Mouse (Mus musculus) cerebellum, adult 8-10 months (tissue): Measurements from ENCODE around the gene BC005624.

ENCODE experiments used
- DNase-seq: peaks from one replicate; pipeline ENCODE4 v3.0.0; 2022

The BC005624 gene

DNA sequence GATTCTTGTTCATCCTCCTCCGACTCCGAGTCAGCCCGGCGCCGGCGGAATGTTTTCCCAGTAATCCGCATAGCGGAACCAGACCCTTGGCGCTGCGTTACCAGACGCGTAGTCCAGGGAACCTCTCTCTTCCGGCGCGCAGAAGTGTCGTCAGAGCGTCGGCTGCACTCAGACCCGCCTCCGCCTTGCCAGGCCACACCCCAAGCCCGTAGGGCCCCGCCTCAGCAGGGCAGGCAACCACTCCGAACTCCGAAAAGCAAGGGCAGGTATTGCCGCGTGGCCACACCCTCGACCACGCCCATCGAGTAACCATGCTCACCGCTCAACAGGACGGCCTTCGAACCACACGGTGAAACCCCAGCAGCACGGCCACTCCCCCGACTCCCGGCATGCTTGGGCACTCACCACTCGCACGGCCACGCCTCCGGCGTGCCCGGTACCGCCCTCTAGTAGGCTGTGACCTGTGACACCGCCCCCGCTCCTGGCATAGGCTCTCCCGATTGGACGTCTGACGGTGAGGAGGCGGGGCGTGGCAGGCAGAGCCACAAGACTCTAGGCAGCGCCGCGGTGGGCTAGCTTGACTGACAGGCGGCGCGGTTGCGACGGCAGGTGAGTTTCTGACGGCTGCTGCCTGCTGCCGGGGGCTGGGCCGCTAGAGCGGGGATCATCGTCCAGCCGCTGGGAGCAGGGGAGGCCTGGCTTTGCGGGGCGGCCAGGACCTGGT, at the start of gene BC005624, which contains the start of gene Usp20:
TSS of gene BC005624 (minus strand) at position 412 of the 724 bp plus-strand sequence.
TSS of gene Usp20 (plus strand) at position 490 of the 724 bp plus-strand sequence.
- peak; percentile 99 for DNase-seq

DNA sequence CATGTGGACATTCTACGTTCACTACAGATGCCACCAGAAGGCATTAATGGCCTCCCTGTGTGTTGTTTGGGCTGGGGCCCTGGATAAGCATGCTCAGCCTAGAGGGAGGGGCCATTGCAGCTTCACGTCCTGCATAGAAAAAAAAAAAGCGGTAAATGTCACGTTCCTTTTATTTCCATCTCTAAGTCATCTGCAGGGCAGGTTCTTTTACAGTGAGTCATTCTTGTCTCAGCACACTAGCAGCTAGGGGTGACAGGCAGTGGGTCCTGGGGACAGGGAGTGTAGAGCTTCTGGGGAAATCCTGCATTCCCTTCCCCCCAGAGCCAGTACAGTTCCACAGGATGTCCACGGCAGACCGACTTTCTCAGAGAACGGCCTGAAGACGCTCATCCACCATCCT, 44.6 kb upstream of the BC005624 start:
- DNase-seq = no peak

DNA sequence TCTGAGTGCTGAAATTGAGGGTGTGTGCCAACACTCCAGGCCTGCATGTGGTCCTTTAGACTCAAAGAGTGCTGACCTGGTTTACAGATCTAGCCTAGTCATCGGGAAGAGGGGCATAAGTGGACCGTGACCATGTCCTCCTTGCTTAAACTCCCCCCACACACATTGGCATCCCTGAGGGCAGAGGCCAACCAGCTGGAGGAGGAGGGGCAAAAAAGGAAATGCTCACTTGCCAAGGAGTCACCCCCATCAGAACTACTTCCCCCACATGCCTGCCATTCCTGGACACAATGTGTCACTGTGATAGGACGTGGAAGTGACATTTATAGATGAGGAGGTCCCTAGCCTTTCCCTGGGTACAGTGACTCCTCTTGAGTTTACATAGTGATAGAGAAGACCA, 43.5 kb upstream of the BC005624 start:
- no peak for DNase-seq

DNA sequence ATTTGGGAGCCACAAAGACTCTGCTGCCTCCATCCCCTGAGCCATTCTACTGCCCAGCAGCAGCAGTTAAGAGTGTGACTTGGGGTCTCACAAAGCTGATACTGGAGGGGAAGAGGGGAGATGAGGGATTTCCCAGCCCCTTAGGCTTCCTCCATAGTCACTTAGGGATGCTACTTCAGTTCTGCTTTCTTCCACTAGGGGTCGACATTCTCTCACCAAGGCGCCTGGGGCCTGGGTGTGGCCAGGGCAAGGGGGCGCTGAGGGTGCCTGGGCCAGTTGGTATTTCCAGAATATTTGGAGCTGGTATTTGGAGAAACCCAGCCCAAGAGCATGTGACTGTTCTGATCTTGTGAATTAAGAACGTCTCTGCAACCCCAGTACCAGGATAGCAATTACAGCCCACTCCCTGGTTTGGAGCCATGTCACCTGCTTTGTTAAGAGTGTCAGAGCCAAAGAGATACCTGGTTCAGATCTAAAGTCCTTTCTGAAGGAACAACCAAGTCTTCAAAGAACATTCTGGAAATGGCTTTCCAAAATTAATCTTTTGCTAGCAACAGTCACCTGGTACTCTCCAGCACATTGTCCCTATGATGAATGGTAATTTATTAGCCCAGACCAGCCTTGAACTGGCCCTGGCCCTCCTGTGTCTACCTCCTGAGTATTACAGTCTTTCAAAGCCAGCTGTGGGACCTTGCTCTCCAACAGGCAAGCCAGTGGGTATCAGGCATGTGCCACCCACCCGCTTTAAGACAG, 42.8 kb upstream of the BC005624 start:
- peak; percentile 85 for DNase-seq

DNA sequence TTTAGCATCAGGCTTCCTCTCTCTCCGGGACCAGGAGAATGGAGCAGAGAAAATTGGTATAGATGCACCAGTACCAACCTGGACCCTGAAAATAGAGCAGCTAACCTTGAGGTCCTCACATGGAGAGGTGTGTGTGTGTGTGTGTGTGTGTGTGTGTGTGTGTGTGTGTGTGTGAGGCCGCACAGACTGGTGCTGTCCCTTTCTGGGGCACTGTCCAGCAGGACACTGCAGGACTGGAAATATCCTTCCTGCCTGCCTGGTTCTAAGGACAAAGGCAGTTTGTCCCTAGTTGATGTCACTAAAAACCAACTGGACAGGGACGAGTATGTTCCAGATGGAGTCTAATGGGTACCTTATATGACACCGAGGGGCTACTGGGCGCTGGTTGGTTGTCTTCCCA, 41.9 kb upstream of the BC005624 start:
- no peak for DNase-seq

DNA sequence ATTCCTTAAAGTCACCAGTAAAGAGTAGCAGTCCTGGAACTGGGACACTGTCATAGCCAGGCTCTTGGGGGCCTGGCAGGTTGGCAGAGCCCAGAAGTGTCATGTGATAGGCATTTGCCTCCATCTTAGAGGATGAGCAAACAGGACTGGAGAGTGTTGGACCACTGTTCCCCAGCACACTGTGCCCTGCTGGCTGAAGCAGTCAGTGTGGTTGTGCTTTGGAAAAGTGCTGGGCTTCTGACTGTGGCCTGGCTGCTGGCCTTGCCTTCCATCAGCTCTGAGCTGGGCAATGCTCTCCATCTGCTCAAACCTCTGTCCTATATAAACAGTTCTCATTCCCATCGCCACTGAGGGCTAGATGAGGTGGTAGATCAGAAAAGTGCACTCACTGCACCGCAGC, 38.2 kb upstream of the BC005624 start:
- DNase-seq = no peak

DNA sequence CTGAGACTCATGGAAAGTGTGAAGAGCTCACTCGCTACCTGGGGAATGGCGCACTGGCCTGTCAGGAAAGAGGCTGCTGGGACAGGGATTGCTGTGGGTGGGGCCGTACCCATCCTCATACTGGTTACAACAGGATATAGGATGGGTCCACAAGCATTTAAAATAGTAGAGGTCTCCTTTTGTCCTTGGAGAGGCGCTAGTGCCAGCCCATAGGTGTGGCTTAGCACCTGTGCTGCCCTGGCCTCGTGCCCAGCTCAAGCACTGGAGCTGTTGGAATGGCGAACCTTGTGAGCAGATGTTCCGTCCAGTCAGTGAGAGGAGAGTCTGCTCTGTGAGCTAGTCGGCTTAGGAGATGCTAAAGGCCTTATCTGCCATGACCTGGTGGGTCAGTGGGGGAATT, 37.0 kb upstream of the BC005624 start:
- DNase-seq = peak; percentile 64

DNA sequence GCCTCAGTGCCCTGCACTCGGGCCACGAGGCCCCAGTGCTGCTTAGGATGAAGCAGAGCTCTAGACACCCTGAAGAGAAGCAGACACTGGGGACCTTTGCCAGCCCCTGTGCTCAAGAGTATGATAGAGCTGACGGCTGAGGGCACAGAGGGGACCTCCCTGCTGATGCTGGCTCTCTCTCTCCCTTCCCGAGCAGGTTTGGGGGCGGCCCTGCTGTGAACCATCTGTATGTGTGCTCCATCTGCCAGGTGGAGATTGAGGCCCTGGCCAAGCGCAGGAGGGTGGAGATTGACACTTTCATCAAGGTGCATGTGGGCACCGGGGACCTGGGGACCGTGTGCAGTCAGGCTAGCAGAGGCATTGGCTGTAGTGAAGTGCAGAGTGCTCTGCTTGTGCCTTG, 36.5 kb upstream of the BC005624 start:
- peak; percentile 91 for DNase-seq

DNA sequence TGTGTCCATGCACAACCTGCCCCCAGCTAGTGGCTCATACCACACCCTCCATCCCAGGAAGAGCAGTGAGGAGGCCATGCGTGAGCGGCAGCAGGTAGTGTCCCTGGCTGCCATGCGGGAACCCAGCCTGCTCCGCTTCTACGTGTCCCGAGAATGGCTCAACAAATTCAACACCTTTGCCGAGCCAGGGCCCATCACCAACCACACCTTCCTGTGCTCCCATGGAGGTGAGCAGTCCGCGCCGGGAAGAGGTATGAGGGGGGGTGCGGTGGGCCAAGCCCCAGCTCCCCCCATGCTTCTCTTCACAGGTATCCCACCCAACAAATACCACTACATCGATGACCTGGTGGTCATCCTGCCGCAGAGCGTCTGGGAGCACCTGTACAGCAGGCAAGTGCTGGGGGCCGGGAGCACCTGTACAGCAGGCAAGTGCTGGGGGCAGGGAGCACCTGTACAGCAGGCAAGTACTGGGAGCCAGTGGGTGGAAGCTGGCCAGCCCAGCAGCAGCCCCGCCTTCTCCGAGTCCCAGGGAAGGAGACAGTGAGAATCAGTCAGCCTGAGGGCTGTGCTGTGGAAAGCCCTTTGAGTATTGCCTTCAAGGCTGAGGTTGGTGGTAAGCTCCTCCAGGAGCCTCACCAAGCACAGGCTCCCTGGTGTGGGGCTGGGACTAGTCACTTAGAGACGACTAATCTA, 35.8 kb upstream of the BC005624 start:
- DNase-seq = peak; percentile 59

DNA sequence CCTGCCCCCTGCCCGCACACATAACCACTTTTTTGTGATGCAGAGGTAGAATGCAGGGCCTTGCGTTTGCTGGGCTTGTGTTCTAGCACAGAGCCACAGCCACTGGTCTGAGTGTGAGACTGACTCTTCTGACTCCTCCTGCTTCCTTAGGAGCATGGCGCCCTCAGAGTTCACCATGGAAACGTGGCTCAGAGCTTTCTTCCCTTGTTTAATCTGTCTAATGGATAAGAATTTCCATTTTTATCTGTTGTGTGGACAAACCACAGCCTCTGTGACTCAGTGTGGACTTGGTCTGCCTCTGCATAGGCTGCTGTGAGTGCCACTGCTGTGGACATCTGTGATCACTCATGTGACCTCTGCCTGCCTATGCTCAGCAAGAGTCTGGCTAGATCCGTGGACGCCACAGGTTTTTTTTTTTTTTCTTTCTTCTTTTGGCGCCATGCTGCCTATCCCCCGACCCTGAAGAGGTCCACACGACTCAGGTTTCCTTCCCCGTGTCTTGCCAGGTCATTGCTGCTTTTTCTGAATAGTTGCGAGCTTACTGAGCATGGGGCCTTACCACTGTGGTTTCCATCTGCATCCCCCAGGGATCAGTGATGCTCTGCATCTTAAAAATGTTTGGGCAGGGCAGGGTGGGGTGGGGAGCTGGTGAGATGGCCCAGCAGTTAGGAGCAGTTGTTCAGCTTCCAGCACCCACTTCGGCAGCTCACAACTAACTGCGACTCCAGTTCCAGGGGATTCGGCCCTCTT, 31.5 kb upstream of the BC005624 start:
- DNase-seq = no peak

DNA sequence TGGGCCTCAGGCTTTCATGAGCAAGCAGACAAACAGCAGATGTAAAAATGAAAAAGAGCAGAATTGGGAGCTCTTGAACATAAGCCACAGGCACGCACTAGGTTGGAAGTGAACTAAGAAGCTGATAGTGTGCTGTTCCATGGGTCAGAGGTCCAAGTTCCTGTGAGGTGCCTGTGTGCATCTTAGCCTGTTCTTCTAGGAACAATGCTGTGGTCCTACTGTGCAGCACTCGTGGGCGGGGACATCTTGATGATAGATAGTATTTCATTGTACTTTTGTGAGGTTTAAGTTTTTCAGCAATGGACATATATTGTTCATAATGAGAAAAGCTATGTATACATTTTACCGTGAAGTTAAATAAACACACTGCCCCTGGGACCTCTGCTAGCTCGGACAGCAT, 25.2 kb upstream of the BC005624 start:
- no peak for DNase-seq

DNA sequence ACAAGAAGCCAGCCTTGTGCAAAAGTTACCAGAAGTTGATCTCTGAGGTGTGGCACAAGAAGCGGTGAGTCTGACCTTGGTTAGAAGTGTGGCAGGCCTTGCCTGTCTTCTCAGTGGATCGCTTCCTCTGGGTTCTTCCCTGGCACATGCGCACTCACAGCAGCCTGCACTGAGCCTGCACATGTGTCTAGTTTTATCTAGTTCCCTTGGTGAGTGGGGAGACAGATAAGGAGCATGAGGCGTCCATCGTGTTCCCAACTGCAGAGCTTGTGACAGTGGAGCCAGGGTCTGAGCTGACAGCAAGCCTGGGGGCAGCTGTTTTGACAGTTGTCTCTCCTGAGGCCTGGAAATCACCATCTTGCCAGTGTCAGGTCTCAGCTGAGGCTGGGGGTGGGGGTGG, 24.4 kb upstream of the BC005624 start:
- DNase-seq = no peak

DNA sequence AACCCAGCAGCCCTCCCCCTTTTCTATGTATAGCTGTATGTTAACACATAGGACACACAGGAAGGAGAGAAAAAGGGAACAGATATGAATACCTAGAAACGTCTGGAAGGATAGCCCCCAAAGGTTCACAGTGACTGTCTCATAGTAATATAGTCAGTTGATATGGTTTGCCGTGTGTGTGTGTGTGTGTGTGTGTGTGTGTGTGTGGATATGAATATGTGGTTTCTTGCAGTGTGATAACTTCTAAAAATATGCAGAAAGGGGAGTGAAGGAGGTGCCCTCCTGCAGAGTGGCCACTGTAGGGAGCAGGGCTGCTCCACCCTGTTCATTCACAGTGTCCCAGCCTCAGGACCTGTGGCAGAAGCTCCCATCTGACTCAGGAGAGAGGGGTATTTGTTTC, 23.5 kb upstream of the BC005624 start:
- DNase-seq = no peak

DNA sequence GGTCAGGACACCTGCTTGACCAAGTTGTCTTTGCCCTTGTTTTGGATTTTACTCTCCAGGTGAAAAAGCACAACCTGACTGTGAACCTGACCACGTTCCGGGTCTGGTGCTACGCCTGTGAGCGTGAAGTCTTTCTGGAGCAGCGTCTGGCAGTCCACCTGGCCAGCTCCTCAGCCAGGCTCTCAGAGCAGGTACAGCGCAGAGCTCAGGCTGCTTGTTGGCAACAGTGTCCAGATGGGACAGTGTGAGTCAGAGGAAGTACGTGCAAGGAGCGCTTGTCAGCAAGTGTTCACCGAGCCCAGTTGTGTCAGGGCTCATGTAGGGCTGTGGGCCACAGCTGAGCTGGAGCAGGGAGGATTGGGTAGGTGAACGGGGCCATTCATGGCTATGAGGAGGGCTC, 20.9 kb upstream of the BC005624 start:
- DNase-seq = no peak

DNA sequence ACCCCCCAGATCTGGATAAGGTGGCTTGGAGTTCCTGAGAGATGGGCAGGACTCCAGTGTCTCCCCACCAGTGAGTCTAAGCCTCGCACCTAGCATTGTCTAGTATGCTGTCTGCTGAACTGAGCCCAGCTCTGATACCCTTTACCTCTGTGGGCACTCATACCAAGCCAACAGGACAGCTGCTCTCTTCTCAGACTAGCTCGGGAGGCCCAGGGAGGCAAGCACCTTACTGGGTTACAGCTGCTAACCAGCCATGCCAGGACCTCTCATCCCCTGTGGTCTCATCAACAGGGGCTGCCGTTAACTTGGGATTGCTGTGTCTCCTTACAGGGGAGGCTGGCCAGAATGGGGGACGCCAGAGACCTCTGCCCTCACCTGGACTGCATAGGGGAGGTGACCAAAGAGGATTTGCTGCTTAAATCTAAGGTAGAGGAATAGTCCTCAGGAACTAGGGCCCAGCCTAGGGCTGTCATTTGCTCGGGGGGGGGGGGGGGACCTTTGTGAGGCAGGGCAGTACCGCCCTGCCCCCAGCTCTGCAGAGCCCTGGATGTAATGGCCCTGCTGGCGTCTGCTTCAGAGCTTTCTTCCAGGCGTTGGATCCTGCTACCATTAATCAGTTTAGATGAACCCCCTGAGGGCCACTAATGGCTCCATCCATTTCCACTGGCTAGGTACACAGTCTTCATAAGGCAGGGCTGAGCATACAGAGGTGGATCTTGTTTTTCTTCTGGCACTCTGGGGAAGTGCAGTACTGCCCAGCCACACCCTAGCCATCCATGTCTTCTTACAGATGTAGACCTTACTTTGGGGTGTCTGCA, 16.7 kb upstream of the BC005624 start:
- DNase-seq = no peak

DNA sequence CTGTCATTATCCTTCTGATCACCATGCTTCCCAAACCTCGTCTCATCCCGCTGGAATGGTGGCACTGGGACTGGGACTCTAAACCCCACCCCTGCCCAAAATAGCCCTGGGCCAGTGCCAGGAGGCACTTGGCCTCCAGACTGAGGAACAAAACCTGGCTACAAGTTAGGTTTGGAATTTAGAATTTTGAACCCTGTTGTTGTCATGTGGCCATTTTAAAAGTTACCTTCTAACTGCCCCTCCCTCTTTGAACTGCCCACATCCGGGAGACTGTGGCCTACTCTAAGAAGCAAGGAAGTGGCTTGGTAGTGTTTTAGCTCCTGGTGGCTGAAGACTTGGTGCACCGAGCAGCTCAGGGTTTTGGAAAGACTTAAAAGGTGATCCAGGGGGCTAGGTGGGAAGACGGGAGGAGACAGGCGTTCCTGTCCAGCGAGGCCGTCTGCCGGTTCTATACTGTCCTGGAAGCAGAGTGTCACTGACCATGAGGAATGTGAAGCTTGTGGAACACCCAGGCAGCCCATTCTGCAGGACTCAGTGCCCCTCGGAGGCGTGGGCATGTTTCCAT, 13.5 kb upstream of the BC005624 start:
- no peak for DNase-seq

DNA sequence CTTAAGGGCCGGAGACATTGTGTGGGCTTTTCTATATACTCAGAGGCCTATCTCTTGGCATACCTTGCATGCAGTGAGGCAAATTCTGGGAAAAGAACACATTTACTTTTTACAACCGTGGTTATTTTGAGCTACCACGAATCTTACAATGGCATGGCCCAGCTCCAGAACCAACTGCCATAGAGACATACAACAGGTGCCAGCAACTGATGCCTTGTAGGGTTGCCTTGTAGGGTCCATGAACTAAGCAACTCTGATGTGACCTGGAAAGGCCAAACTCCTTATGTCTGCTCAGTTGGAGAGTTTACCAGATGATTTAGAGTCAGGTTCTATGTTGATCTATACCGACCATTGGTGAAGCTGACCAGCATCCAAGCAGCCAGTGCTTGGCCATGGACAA, 12.9 kb upstream of the BC005624 start:
- DNase-seq = no peak

DNA sequence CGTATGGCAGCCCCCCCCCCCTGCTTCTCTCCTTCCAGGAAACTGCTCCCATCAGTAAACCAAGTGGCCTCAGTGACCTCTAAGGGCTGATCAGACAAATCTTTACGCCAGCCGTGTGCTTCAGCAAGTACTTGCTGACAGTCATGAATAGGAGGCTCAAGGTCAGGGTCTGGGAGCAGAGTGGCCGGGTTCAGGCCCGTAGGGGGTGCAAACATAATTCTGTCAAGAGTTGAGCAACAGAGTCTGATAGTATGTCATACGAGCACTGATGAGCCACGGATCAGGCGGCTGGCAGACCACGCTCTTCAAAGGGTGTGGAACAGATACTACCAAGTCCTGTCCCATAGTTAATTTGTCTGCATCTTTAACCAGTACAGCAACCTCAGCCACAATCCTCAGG, 8.2 kb upstream of the BC005624 start:
- DNase-seq = no peak

DNA sequence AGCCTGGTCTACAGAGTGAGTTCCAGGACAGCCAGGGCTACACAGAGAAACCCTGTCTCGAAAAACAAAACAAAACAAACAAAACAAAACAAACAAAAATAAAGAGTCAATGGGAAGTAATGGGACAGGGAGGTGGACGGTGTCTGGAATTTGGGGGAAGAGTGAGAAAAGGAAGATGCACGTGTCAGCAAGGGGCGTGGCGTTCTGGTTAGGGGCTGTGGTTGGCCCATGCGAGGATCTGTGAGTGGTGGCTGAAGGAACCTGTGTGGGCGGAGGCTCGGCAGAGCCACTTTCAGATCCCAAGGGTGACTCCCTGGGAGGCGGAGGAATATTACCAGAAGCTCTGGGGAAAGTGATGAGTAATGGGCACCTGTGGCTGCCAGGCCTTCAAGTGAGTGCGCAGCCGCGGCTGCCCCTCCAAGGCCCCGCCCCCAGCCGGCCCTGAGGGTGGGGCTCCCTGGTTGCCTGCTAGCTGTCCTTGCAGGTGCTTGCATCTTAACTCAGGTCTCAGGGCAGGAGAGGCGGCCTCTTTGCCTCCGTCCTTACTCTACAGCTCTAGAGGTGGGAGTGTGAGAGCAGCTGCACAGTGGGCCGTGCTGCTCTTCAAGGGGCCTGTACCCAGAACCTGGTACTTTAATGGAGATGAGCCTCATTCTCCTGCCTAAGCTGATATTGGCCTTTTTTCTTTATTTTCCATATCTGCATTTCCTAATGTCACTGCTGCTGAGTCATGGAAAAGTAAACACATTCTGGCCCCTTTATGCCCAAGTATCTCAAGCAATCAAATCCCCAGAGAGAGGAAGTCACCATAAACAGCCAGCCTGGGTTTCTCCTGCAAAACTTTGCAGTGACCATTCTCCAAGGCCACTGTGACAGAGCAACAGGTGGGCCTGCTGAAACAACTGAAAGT, 3.4 kb upstream of the BC005624 start:
- DNase-seq = no peak

DNA sequence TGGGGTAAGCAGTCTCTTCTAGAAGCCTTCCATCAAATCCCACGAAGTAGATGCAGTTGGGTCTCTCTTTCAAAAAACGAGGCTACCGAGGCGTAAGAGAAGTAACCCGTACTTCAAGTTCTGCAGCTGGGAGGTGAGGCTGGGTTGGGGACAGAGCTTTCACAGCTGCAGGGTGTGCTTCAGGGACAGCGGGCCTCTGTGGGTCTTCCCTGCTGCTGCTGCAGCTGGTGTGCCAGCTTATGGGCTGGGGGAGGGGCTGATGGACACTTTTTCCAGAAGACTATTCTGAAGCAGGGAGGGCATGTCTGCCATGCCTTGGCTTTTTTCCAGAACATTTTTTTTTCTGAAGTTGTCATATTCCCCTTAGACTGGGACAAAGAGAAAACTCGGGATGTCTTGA, 1.0 kb upstream of the BC005624 start:
- DNase-seq = no peak
